Mouse (Mus musculus): ENCODE data around the gene Pou5f2. TPM values are rescaled to one million over a fixed set of nuclear protein-coding genes. Genes with fewer than 3 reads are reported as not detected.

Gene Pou5f2
- 1.3 and 1.7 TPM in 2 replicates for polyA plus RNA-seq (2016; fragmentation: Nextera tagmentation; extraction: Ambion mirVana)

- no peaks in the 10 kb centered on the region for H3K9me3 ChIP-seq
- H3K36me3 ChIP-seq: 0 out of 2 replicates have a peak, but pooled peaks cover 7% of the 10 kb centered on the region
- 0 out of 2 replicates have a peak within 1 kb of the TSS, but pooled peaks have one; percentile 35 for H3K27ac ChIP-seq
- WGBS: 56% methylated on average over 15 of the region's 15 CpGs
- H3K4me1 ChIP-seq (replicated peaks): peaks cover 5% of the 10 kb centered on the region; the same call in 1 of the 2 replicates
- no peak within 1 kb of the TSS for H3K4me3 ChIP-seq
- no peaks in the 10 kb centered on the region for H3K27me3 ChIP-seq (ENCODE audit: insufficient read depth, poor library complexity, severe bottlenecking)
- peak; percentile 37 for DNase-seq (ENCODE audit: low spot score)
These were observed at the start of gene Pou5f2 for GRCm38 (mm10) chr13:78024683-78025294. Gene Pou5f2 (plus strand): TSS chr13:78024902.

GRCm38 (mm10) chr13:77976248-77976647 is 48.5 kb upstream of the Pou5f2 start:
- DNase-seq (ENCODE audit: low spot score): no peak
- H3K27me3 ChIP-seq (ENCODE audit: insufficient read depth, poor library complexity, severe bottlenecking): no peaks in the 10 kb centered on the region
- H3K36me3 ChIP-seq: no peaks in the 10 kb centered on the region
- WGBS: 80% methylated on average over 3 of the region's 3 CpGs
- H3K4me1 ChIP-seq (replicated peaks): peaks cover 5% of the 10 kb centered on the region; the same call in 1 of the 2 replicates
- H3K4me3 ChIP-seq: no peak overlapping the region
- H3K9me3 ChIP-seq: no peaks in the 10 kb centered on the region
- no peak overlapping the region for H3K27ac ChIP-seq

- Histone ChIP-seq H3K36me3 (no peaks in the 10 kb centered on the region), H3K4me1 (replicated peaks) (peaks cover 13% of the 10 kb centered on the region), H3K27me3 (ENCODE audit: insufficient read depth, poor library complexity, severe bottlenecking) (no peaks in the 10 kb centered on the region), H3K27ac (no peak overlapping the region), H3K9me3 (no peaks in the 10 kb centered on the region), H3K4me3 (no peak overlapping the region)
- DNase-seq (ENCODE audit: low spot score): no peak
- 39% methylated on average over 1 of the region's 1 CpGs for WGBS
These were observed 47.6 kb upstream of the Pou5f2 start for GRCm38 (mm10) chr13:77977121-77977520.

- no peaks in the 10 kb centered on the region for H3K36me3 ChIP-seq
- WGBS: 32% methylated on average over 5 of the region's 5 CpGs
- no peak overlapping the region for H3K4me3 ChIP-seq
- no peak overlapping the region; the same call in 1 of the 2 replicates for H3K27ac ChIP-seq
- no peaks in the 10 kb centered on the region for H3K27me3 ChIP-seq (ENCODE audit: insufficient read depth, poor library complexity, severe bottlenecking)
- H3K4me1 ChIP-seq (replicated peaks): peaks cover 16% of the 10 kb centered on the region
- no peak for DNase-seq (ENCODE audit: low spot score)
- no peaks in the 10 kb centered on the region for H3K9me3 ChIP-seq
These were observed 42.4 kb upstream of the Pou5f2 start for GRCm38 (mm10) chr13:77982105-77982851.

- H3K9me3 ChIP-seq: no peaks in the 10 kb centered on the region
- WGBS: 70% methylated on average over 2 of the region's 2 CpGs
- no peaks in the 10 kb centered on the region for H3K27me3 ChIP-seq (ENCODE audit: insufficient read depth, poor library complexity, severe bottlenecking)
- no peak overlapping the region for H3K27ac ChIP-seq
- DNase-seq (ENCODE audit: low spot score): no peak
- H3K4me3 ChIP-seq: no peak overlapping the region
- peaks cover 15% of the 10 kb centered on the region for H3K4me1 ChIP-seq (replicated peaks)
- H3K36me3 ChIP-seq: no peaks in the 10 kb centered on the region
These were observed 41.9 kb upstream of the Pou5f2 start for GRCm38 (mm10) chr13:77982852-77983202.

- H3K27ac ChIP-seq: peak overlapping the region; percentile 6; the same call in 1 of the 2 replicates
- WGBS: 74% methylated on average over 5 of the region's 5 CpGs
- DNase-seq (ENCODE audit: low spot score): no peak
- H3K4me3 ChIP-seq: no peak overlapping the region
- H3K4me1 ChIP-seq (replicated peaks): peaks cover 12% of the 10 kb centered on the region; the same call in 1 of the 2 replicates
- H3K27me3 ChIP-seq (ENCODE audit: insufficient read depth, poor library complexity, severe bottlenecking): no peaks in the 10 kb centered on the region
- H3K36me3 ChIP-seq: no peaks in the 10 kb centered on the region
- H3K9me3 ChIP-seq: no peaks in the 10 kb centered on the region
These were observed 33.4 kb upstream of the Pou5f2 start for GRCm38 (mm10) chr13:77991189-77991886.

- H3K36me3 ChIP-seq: 0 out of 2 replicates have a peak, but pooled peaks cover 4% of the 10 kb centered on the region
- no peak for DNase-seq (ENCODE audit: low spot score)
- peaks cover 27% of the 10 kb centered on the region for H3K4me1 ChIP-seq (replicated peaks)
- no peaks in the 10 kb centered on the region for H3K27me3 ChIP-seq (ENCODE audit: insufficient read depth, poor library complexity, severe bottlenecking)
- no peak overlapping the region for H3K4me3 ChIP-seq
- H3K27ac ChIP-seq: no peak overlapping the region
- WGBS: 57% methylated on average over 4 of the region's 4 CpGs
- no peaks in the 10 kb centered on the region for H3K9me3 ChIP-seq
These were observed 20.1 kb upstream of the Pou5f2 start for GRCm38 (mm10) chr13:78004649-78005048.

GRCm38 (mm10) chr13:78005344-78005743 is 19.4 kb upstream of the Pou5f2 start:
- WGBS: 13% methylated on average over 3 of the region's 3 CpGs
- Histone ChIP-seq H3K9me3 (no peaks in the 10 kb centered on the region), H3K4me3 (no peak overlapping the region), H3K27ac (peak overlapping the region; percentile 59), H3K27me3 (ENCODE audit: insufficient read depth, poor library complexity, severe bottlenecking) (no peaks in the 10 kb centered on the region), H3K4me1 (replicated peaks) (peaks cover 27% of the 10 kb centered on the region), H3K36me3 (peaks cover 7% of the 10 kb centered on the region; the same call in 1 of the 2 replicates)
- DNase-seq (ENCODE audit: low spot score): peak; percentile 55

GRCm38 (mm10) chr13:78010176-78010575 is 14.5 kb upstream of the Pou5f2 start:
- Histone ChIP-seq H3K4me3 (no peak overlapping the region), H3K27me3 (ENCODE audit: insufficient read depth, poor library complexity, severe bottlenecking) (no peaks in the 10 kb centered on the region)
- 95% methylated on average over 1 of the region's 1 CpGs for WGBS

GRCm38 (mm10) chr13:78032821-78033220 is 8.1 kb downstream of the Pou5f2 start:
- H3K9me3 ChIP-seq: no peaks in the 10 kb centered on the region
- 55% methylated on average over 1 of the region's 1 CpGs for WGBS
- no peaks in the 10 kb centered on the region for H3K4me1 ChIP-seq (replicated peaks)
- H3K27me3 ChIP-seq (ENCODE audit: insufficient read depth, poor library complexity, severe bottlenecking): no peaks in the 10 kb centered on the region
- H3K27ac ChIP-seq: no peak overlapping the region
- H3K4me3 ChIP-seq: no peak overlapping the region
- DNase-seq (ENCODE audit: low spot score): no peak
- no peaks in the 10 kb centered on the region for H3K36me3 ChIP-seq

More at GRCm38 (mm10) chr13:78010176-78010575, 14.5 kb upstream of the Pou5f2 start:
- no peak for DNase-seq (ENCODE audit: low spot score)
- Histone ChIP-seq H3K27ac (no peak overlapping the region), H3K9me3 (no peaks in the 10 kb centered on the region), H3K36me3 (peaks cover 7% of the 10 kb centered on the region; the same call in 1 of the 2 replicates), H3K4me1 (replicated peaks) (peaks cover 6% of the 10 kb centered on the region; the same call in 1 of the 2 replicates)

- no peaks in the 10 kb centered on the region for H3K9me3 ChIP-seq
- no peak overlapping the region for H3K27ac ChIP-seq
- WGBS: 68% methylated on average over 1 of the region's 1 CpGs
- H3K36me3 ChIP-seq: no peaks in the 10 kb centered on the region
- H3K27me3 ChIP-seq (ENCODE audit: insufficient read depth, poor library complexity, severe bottlenecking): no peaks in the 10 kb centered on the region
- H3K4me3 ChIP-seq: no peak overlapping the region
- no peaks in the 10 kb centered on the region for H3K4me1 ChIP-seq (replicated peaks)
- no peak for DNase-seq (ENCODE audit: low spot score)
These were observed 12.5 kb downstream of the Pou5f2 start for GRCm38 (mm10) chr13:78037203-78037602.

- Histone ChIP-seq H3K27me3 (ENCODE audit: insufficient read depth, poor library complexity, severe bottlenecking) (no peaks in the 10 kb centered on the region), H3K4me3 (no peak overlapping the region), H3K9me3 (no peaks in the 10 kb centered on the region), H3K4me1 (replicated peaks) (no peaks in the 10 kb centered on the region), H3K36me3 (no peaks in the 10 kb centered on the region), H3K27ac (no peak overlapping the region)
- 69% methylated on average over 6 of the region's 6 CpGs for WGBS
- no peak for DNase-seq (ENCODE audit: low spot score)
These were observed 18.5 kb downstream of the Pou5f2 start for GRCm38 (mm10) chr13:78043203-78043602.

Data from hindbrain, embryonic 10.5 days (tissue).